Mouse (Mus musculus): ENCODE measurements at regions not wholly inside any gene's neighbourhood (a gene's known extent, or its start where the extent isn't known, plus 50 kb on each side); places are given as distances from the start of the nearest gene placed in this dataset.

GRCm38 (mm10) chr8:25307956-25308355, 483.8 kb upstream of the Adam5 start:
- TF ChIP-seq CTCF (IDR thresholded peaks at IDR 0.05; ENCODE audit: insufficient read depth, low read length), result no peak
- no peak for TF ChIP-seq POLR2A (IDR thresholded peaks at IDR 0.05; ENCODE audit: borderline replicate concordance, extremely low read depth, low read depth, low read length)

Data from lung, adult 2 months (tissue).